Mouse (Mus musculus): ENCODE results near the gene Eif2ak4. TPM values are rescaled to one million over a fixed set of nuclear protein-coding genes. Genes with fewer than 3 reads are reported as not detected.

The Eif2ak4 gene
- polyA plus RNA-seq (2015; fragmentation: Nextera tagmentation; extraction: Ambion mirVana), result 8.7 and 8.9 TPM in 2 replicates

DNA sequence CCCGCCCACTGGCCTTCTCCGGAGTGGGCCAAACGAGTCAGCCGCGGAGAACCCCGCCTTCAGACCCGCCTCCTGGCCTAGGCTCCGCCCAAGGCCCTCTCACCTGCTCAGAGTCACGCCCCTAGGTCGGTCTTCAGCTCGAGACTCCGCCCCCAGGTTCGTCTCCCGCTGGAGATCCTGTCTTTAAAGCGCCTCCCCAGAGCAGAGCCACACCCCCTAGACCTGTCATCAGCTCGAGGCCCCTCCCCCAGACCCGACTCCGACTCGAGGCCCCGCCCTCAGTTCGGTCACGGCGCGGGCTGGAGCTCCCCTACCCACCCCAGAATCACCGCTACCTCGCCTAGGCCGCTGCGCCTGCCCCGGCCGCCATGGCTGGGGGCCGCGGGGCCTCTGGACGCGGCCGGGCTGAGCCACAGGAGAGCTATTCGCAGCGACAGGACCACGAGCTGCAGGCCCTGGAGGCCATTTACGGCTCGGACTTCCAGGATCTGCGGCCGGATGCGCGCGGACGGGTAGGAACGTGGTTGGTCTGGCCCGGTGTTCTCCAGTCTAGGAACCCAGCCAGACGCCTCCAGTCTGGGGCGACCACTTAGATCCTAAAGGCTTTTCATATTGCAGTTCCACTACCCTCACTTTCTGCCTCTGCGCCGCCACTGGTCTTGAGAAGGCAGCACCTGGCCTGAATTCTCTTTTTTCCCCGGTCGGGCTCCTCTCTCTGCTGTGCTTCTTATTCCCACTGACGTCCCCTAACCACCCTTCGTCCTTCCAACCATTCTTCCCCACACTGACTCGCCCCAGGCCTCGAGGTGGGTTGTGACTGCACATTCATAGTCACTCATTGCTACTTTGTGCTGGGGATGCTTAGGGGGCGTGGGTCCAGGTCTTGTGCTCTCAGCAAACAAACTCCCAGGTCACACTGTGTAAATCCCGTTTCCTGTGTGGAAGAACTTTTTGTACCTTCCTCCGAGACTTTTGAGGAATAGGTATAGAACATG is at the start of gene Eif2ak4:
Gene Eif2ak4, plus strand, starts transcription at position 278 of the 995 bp plus-strand sequence.
- H3K9ac ChIP-seq, result peak within 1 kb of the TSS; percentile 80
- peak within 1 kb of the TSS; percentile 97 for H3K27ac ChIP-seq
- no peaks in the 10 kb centered on the region for H3K9me3 ChIP-seq
- under 1% methylated on average over 61 of the region's 61 CpGs for WGBS
- peaks cover 15% of the 10 kb centered on the region; the same call in 1 of the 2 replicates for H3K4me1 ChIP-seq
- H3K4me3 ChIP-seq, result peak within 1 kb of the TSS; percentile 88
- no peaks in the 10 kb centered on the region for H3K36me3 ChIP-seq
- ATAC-seq (ENCODE audit: insufficient number of reproducible peaks, low FRiP score, low TSS enrichment, low read depth), result peak; percentile 97
- H3K4me2 ChIP-seq, result peak within 1 kb of the TSS; percentile 69
- H3K27me3 ChIP-seq, result no peaks in the 10 kb centered on the region

DNA sequence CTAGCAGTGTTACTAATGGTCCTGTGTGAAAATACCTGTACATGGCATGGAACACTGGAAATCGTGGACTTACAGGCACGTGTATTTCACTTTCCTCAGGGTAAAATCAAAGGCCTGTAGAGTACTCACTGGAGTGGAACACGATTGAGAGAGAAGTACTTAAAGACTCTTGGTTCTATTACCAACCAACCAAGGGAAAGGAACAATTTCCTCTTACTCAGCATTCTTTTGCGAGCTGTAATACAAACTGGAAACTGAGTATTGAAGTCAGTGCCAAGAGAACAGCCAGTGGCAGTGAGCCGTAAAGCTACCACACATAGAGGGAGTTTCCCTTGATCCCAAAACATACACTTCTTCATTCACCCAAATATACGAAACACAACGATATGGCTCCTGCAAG is 47.1 kb upstream of the Eif2ak4 start:
- H3K36me3 ChIP-seq, result no peaks in the 10 kb centered on the region
- H3K4me2 ChIP-seq, result no peak overlapping the region
- no peak overlapping the region for H3K27ac ChIP-seq
- no peaks in the 10 kb centered on the region for H3K9me3 ChIP-seq
- 55% methylated on average over 7 of the region's 7 CpGs for WGBS
- no peaks in the 10 kb centered on the region for H3K4me1 ChIP-seq
- no peak overlapping the region for H3K9ac ChIP-seq
- no peaks in the 10 kb centered on the region for H3K27me3 ChIP-seq
- H3K4me3 ChIP-seq, result no peak overlapping the region
- no peak for ATAC-seq (ENCODE audit: insufficient number of reproducible peaks, low FRiP score, low TSS enrichment, low read depth)

DNA sequence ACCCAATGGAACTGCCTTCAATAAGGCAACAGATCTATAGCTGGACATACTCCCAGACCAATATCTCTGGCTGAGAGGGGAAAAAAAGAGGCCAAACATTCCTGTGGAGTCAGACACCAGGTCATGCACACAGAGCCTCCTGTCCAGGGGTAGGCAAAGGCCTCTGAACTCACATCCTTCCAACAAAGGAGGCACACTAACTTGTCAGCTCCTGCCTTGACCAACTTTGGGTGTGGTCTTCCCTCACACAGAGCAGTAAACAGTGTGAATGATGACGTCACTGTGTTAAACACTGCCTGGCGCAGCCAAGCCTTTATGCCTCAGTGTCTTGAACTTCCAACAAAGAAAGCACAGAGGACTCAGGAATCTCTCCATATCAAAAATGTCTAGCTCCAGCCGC is 44.5 kb upstream of the Eif2ak4 start:
- ATAC-seq (ENCODE audit: insufficient number of reproducible peaks, low FRiP score, low TSS enrichment, low read depth), result no peak
- no peak overlapping the region for H3K4me3 ChIP-seq
- H3K9ac ChIP-seq, result no peak overlapping the region
- H3K27me3 ChIP-seq, result no peaks in the 10 kb centered on the region
- H3K27ac ChIP-seq, result no peak overlapping the region
- no peaks in the 10 kb centered on the region for H3K36me3 ChIP-seq
- H3K4me1 ChIP-seq, result no peaks in the 10 kb centered on the region
- no peaks in the 10 kb centered on the region for H3K9me3 ChIP-seq
- H3K4me2 ChIP-seq, result no peak overlapping the region
- WGBS, result 69% methylated on average over 3 of the region's 3 CpGs

DNA sequence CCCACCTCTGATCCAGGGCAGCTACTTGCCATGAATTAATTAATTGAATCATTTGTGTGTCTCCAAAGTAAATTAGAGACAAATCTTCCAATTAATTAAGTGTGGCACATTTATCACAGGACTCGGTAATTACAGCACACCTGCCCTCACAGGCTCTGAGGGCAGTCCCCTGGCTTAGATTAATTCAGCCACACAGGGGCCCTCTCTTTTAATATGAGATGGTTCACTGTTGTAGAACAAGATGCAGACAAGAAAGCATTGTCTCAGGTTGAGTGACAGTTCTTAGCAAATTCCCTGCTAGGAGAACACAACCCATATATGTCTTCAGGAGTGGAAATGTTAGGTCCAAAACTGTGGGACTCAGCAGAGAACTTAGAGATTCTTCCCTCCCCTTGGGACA is 42.9 kb upstream of the Eif2ak4 start:
- 33% methylated on average over 1 of the region's 1 CpGs for WGBS
- Histone ChIP-seq H3K4me3 (no peak overlapping the region), H3K27me3 (no peaks in the 10 kb centered on the region), H3K27ac (no peak overlapping the region), H3K9ac (no peak overlapping the region), H3K9me3 (no peaks in the 10 kb centered on the region), H3K4me2 (no peak overlapping the region), H3K4me1 (no peaks in the 10 kb centered on the region), H3K36me3 (no peaks in the 10 kb centered on the region)
- ATAC-seq (ENCODE audit: insufficient number of reproducible peaks, low FRiP score, low TSS enrichment, low read depth), result no peak

DNA sequence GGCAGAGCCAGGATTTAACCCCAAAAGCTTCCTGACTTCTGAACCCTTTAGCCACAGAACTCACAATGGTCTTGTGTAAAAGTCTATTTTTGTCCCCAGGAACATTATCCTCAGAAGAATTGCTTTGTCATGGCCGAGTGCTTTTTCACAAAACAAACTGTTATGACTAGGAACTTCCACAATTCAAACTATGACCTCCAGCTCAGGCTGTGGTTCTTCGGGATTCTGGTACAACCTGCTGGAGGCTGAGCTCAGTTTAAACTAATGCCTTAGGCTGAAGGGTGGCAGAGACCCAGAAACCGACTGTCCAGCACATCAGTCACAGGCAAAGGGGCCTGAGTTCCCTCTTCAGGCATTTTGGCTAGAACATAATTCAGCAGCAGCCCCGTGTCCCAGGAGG is 34.9 kb upstream of the Eif2ak4 start:
- Histone ChIP-seq H3K4me2 (no peak overlapping the region), H3K4me3 (no peak overlapping the region), H3K27me3 (no peaks in the 10 kb centered on the region), H3K36me3 (no peaks in the 10 kb centered on the region), H3K9me3 (no peaks in the 10 kb centered on the region), H3K9ac (no peak overlapping the region), H3K27ac (no peak overlapping the region), H3K4me1 (no peaks in the 10 kb centered on the region)
- no peak for ATAC-seq (ENCODE audit: insufficient number of reproducible peaks, low FRiP score, low TSS enrichment, low read depth)
- 47% methylated on average over 4 of the region's 4 CpGs for WGBS

DNA sequence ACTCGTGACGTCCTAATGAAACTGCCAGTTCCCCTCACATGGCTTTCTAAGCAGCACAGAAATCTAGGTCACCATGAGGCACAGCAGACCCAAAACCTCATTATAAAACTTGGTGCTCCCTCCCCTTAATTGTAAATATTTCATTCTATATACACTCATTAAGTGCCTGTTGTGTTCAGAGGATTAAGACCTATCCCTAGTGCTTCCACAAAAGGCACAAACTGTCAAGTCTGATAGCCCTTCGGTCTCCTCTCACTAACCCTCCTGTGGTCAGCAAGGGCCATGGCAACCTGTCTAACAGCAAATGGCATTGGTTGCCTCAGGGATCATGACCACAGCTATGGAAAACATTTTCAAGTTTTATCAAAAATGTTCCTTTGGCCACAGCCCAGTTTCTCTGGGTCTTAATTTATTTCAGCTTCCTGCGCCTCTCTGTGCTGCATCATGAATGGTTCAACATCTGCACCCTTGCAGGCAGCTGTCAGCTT is 34.5 kb upstream of the Eif2ak4 start:
- no peak overlapping the region for H3K4me2 ChIP-seq
- H3K4me1 ChIP-seq, result no peaks in the 10 kb centered on the region
- H3K36me3 ChIP-seq, result no peaks in the 10 kb centered on the region
- no peaks in the 10 kb centered on the region for H3K27me3 ChIP-seq
- no peaks in the 10 kb centered on the region for H3K9me3 ChIP-seq
- no peak overlapping the region for H3K9ac ChIP-seq
- H3K27ac ChIP-seq, result no peak overlapping the region
- no peak overlapping the region for H3K4me3 ChIP-seq
- ATAC-seq (ENCODE audit: insufficient number of reproducible peaks, low FRiP score, low TSS enrichment, low read depth), result no peak
- 59% methylated on average over 4 of the region's 4 CpGs for WGBS

DNA sequence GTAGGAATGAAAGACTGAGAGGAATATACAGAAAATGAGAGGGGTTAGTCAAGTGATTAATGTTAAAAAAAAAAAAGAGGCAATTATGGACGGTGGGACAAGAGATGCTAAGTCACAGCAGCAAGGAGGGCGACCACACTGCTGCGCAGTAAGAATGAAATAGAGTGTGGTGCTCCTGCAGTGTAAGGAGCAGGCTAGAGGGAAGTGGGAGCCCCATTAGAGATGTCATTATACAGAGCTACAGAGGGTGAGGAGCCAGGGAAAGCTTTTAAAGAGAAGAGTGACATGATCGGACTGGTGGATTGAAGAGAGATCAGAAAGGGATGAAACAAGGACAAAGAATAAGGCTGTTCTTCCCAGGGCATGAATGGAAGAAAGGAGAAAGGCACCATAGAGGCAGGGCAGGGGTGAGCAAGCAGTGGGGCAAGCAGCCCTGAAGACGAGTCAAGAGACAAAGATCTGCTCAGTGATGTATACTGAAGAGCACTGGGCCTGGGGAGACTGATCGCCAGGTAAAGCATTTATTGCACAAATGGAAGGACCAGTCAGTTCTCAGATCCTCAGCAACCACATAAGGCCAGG is 33.2 kb upstream of the Eif2ak4 start:
- no peak for ATAC-seq (ENCODE audit: insufficient number of reproducible peaks, low FRiP score, low TSS enrichment, low read depth)
- H3K27me3 ChIP-seq, result no peaks in the 10 kb centered on the region
- no peaks in the 10 kb centered on the region for H3K4me1 ChIP-seq
- H3K4me2 ChIP-seq, result no peak overlapping the region
- no peaks in the 10 kb centered on the region for H3K9me3 ChIP-seq
- no peak overlapping the region for H3K27ac ChIP-seq
- H3K36me3 ChIP-seq, result no peaks in the 10 kb centered on the region
- no peak overlapping the region for H3K9ac ChIP-seq
- 82% methylated on average over 6 of the region's 6 CpGs for WGBS
- H3K4me3 ChIP-seq, result no peak overlapping the region

DNA sequence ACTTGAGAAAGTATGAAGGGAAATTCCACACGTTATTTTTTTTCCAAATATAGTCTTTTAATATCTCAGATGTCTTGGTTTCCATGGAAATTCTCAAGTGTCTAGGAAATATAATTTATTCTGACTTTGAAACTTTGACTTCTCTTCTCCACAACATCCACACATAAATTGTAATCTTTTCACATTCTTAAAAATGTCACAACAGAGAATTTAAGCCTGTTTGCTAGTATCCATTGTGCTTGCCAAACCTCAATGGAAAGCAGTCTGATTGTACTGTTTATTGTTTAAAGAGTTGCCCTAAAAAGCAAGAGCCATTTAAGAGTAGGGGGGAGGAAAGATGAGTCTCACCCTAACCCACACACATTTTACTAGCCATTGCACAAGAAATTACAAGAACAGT is 16.6 kb upstream of the Eif2ak4 start:
- H3K36me3 ChIP-seq, result no peaks in the 10 kb centered on the region
- no peak for ATAC-seq (ENCODE audit: insufficient number of reproducible peaks, low FRiP score, low TSS enrichment, low read depth)
- no peak overlapping the region for H3K27ac ChIP-seq
- no peak overlapping the region for H3K4me3 ChIP-seq
- peaks cover 28% of the 10 kb centered on the region for H3K27me3 ChIP-seq
- H3K4me1 ChIP-seq, result peaks cover 18% of the 10 kb centered on the region
- H3K9ac ChIP-seq, result no peak overlapping the region
- no peak overlapping the region for H3K4me2 ChIP-seq
- 47% methylated on average over 1 of the region's 1 CpGs for WGBS
- no peaks in the 10 kb centered on the region for H3K9me3 ChIP-seq

DNA sequence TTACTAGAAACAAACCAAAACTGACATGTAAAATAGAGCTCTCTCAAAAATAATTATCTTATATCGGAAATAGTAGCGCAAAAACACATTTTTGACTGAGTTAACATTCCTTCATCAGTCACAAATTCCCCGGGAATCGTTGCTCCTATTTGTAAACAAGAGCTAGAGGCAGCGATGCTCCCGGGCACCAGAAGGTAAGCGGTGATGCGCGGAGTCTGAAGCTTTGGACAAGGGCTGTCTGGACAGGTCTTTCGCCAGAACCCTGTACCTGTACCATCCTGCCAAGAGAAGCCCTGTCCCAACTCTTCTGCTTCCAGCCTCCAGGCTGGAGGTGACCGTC is 15.9 kb upstream of the Eif2ak4 start:
- ATAC-seq (ENCODE audit: insufficient number of reproducible peaks, low FRiP score, low TSS enrichment, low read depth), result no peak
- Histone ChIP-seq H3K4me1 (peaks cover 18% of the 10 kb centered on the region), H3K4me3 (peak overlapping the region; percentile 52), H3K36me3 (no peaks in the 10 kb centered on the region), H3K9ac (no peak overlapping the region), H3K9me3 (no peaks in the 10 kb centered on the region), H3K4me2 (peak overlapping the region; percentile 99), H3K27ac (no peak overlapping the region), H3K27me3 (peaks cover 28% of the 10 kb centered on the region)
- WGBS, result 7% methylated on average over 11 of the region's 11 CpGs

DNA sequence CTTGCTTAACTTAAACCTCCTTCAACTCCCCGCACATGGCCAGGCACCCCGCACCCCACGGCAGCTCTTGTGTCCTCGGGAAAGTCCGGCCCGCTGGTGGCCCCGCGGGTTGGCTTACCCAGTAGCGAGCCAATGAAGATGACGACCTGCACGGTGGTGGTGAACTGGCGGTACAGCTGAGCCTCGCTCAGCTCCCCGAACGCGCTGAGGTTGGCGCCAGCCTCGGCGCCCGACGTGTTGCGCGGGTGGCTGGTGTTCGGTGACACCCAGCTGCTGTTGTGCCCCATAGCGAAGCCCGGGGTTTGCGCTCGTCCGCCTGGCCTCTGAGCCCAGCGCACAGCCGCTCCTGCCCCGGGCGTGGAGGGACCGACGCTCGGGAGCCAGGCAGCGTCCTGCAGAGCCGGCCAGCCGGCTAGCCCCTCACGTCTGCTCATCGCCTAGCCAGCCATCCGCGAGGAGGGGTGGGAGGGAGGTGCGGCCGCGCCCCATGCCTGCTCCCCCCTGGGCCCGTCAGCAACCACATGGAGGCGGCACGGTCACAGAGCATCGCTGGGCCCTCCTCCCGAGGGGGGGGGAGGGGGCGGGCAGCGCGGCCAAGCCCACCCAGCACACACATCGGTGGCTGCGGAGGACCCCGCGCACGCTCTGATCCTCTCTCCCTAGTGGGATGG is 15.4 kb upstream of the Eif2ak4 start, which contains the start of gene Gpr176:
Gene Gpr176, minus strand, starts transcription at position 519 of the 671 bp plus-strand sequence.
- H3K36me3 ChIP-seq, result no peaks in the 10 kb centered on the region
- H3K27me3 ChIP-seq, result peaks cover 28% of the 10 kb centered on the region
- H3K27ac ChIP-seq, result no peak within 1 kb of the TSS
- peak within 1 kb of the TSS; percentile 99 for H3K4me2 ChIP-seq
- H3K9me3 ChIP-seq, result no peaks in the 10 kb centered on the region
- peak within 1 kb of the TSS; percentile 52 for H3K4me3 ChIP-seq
- H3K4me1 ChIP-seq, result peaks cover 18% of the 10 kb centered on the region
- H3K9ac ChIP-seq, result peak within 1 kb of the TSS; percentile 37
- WGBS, result under 1% methylated on average over 52 of the region's 59 CpGs
- peak; percentile 77 for ATAC-seq (ENCODE audit: insufficient number of reproducible peaks, low FRiP score, low TSS enrichment, low read depth)

DNA sequence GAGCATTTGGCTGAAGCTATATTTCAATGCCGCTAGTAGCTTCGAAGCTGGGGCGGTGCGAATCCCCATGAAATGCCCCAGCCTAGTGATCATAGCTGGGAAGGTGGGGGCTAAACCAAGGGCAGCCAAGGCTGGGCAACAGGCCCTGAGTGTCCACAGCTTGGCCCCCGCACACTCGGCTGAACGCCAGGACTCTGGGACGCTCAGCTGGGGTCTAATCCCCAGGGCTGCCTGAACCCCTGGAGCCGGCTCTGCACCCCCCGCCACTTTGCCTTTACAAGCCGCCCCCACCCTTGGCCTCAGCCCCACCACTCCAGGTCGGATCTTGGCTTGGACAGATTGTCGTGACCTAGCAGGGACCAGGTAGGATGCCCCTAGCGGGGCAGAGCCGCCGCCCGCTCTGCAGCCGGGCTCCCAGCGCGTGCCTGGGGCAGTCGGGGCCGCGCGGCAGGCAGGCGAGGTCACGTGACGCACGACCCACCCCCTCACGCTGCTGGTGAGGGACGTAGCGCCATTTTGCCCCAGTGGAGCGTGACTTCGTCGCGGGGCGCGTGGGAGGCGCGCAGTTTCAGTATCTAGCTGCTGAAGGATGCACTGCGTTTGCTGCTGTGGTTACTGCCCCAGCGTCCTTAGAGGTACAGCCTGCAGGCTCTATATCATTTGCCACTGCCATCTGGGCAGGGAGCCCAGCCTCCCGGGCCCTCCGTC is 14.7 kb upstream of the Eif2ak4 start:
- H3K4me3 ChIP-seq, result peak overlapping the region; percentile 52
- H3K9me3 ChIP-seq, result no peaks in the 10 kb centered on the region
- no peaks in the 10 kb centered on the region for H3K36me3 ChIP-seq
- peak overlapping the region; percentile 37 for H3K9ac ChIP-seq
- H3K27ac ChIP-seq, result no peak overlapping the region
- ATAC-seq (ENCODE audit: insufficient number of reproducible peaks, low FRiP score, low TSS enrichment, low read depth), result peak; percentile 71
- 2% methylated on average over 43 of the region's 43 CpGs for WGBS
- peaks cover 18% of the 10 kb centered on the region for H3K4me1 ChIP-seq
- H3K4me2 ChIP-seq, result peak overlapping the region; percentile 99
- peaks cover 27% of the 10 kb centered on the region for H3K27me3 ChIP-seq
